Mouse (Mus musculus): ENCODE measurements around the gene Lcn2. TPM values are rescaled to one million over a fixed set of nuclear protein-coding genes. Genes with fewer than 3 reads are reported as not detected.

Lcn2 gene
- total RNA-seq (2021) = 1 to 10 TPM; 4.8 to 5.6 TPM
- long read RNA-seq, experiment 1, partial matches to known transcripts = 0 of 3 reads
- long read RNA-seq, experiment 1, other reads (novel, unspliced or antisense) = 2 of 3 reads
- long read RNA-seq, experiment 2, partial matches to known transcripts = 1 of 1 reads
- long read RNA-seq, experiment 2, other reads (novel, unspliced or antisense) = 0 of 1 reads

GRCm38 (mm10) chr2:32387706-32388490 is at the start of gene Lcn2:
Gene Lcn2, minus strand, starts transcription at chr2:32388252.
- DNase-seq = peak; percentile 28 to 59

- DNase-seq = no peak
Observed at GRCm38 (mm10) chr2:32437612-32438166, 49.6 kb upstream of the Lcn2 start.

- peak in 1 of 2 experiments; percentile 57 for DNase-seq
Observed at GRCm38 (mm10) chr2:32436686-32437372, 48.8 kb upstream of the Lcn2 start.

- peak; percentile 80 to 84 for DNase-seq
Observed at GRCm38 (mm10) chr2:32430701-32431676, 42.9 kb upstream of the Lcn2 start.

GRCm38 (mm10) chr2:32429215-32429891 is 41.3 kb upstream of the Lcn2 start:
- no peak for DNase-seq

- no peak for DNase-seq
Observed at GRCm38 (mm10) chr2:32428262-32428722, 40.2 kb upstream of the Lcn2 start.

- no peak for DNase-seq
Observed at GRCm38 (mm10) chr2:32427720-32428119, 39.7 kb upstream of the Lcn2 start.

- DNase-seq = no peak
Observed at GRCm38 (mm10) chr2:32426141-32426540, 38.1 kb upstream of the Lcn2 start.

GRCm38 (mm10) chr2:32425568-32425967 is 37.5 kb upstream of the Lcn2 start:
- DNase-seq = no peak

- no peak for DNase-seq
Observed at GRCm38 (mm10) chr2:32424796-32425195, 36.7 kb upstream of the Lcn2 start.

- peak; percentile 83 to 91 for DNase-seq
Observed at GRCm38 (mm10) chr2:32423481-32424331, 35.7 kb upstream of the Lcn2 start.

- DNase-seq = peak in 1 of 2 experiments; percentile 43
Observed at GRCm38 (mm10) chr2:32421851-32422251, 33.8 kb upstream of the Lcn2 start.

- DNase-seq = peak in 1 of 2 experiments; percentile 55
Observed at GRCm38 (mm10) chr2:32420647-32421046, 32.6 kb upstream of the Lcn2 start.

- DNase-seq = no peak
Observed at GRCm38 (mm10) chr2:32420066-32420608, 32.1 kb upstream of the Lcn2 start.

GRCm38 (mm10) chr2:32419359-32419758 is 31.3 kb upstream of the Lcn2 start:
- peak; percentile 86 to 89 for DNase-seq

- no peak for DNase-seq
Observed at GRCm38 (mm10) chr2:32418430-32419151, 30.5 kb upstream of the Lcn2 start.

- DNase-seq = no peak
Observed at GRCm38 (mm10) chr2:32417486-32417885, 29.4 kb upstream of the Lcn2 start.

GRCm38 (mm10) chr2:32416556-32416955 is 28.5 kb upstream of the Lcn2 start:
- no peak for DNase-seq

- no peak for DNase-seq
Observed at GRCm38 (mm10) chr2:32415801-32416200, 27.7 kb upstream of the Lcn2 start.

All from heart, adult 18-20 months (tissue).